Mouse (Mus musculus) myocyte (in vitro differentiated cells): Measurements from ENCODE around the gene Med24.

Experiments
- CEBPB ChIP-seq: IDR thresholded peaks from 2 replicates; pipeline ENCODE4 v1.6.1; 2011; ENCODE audit warnings: mild to moderate bottlenecking, moderate library complexity; ENCODE audit not compliant: poor library complexity, insufficient read depth, severe bottlenecking
- E2F4 ChIP-seq: IDR thresholded peaks from one replicate; pipeline ENCODE4 v1.6.1; 2011; ENCODE audit warnings: mild to moderate bottlenecking, control low read depth, moderate library complexity; ENCODE audit not compliant: insufficient read depth
- MAX ChIP-seq: IDR thresholded peaks from one replicate; pipeline ENCODE4 v1.6.1; 2011; ENCODE audit warnings: low read depth, mild to moderate bottlenecking, control low read depth
- MYOD1 ChIP-seq, 3 experiments: IDR thresholded peaks; one replicate each; pipeline ENCODE4 v1.6.1; 2011; ENCODE audit warnings: control low read depth in 2 of 3, low read depth in 2 of 3, mild to moderate bottlenecking in 2 of 3, moderate library complexity in 1 of 3; ENCODE audit not compliant: insufficient read length in 2 of 3, control insufficient read depth in 1 of 3
- MYOG ChIP-seq, 3 experiments: IDR thresholded peaks; one replicate each; pipeline ENCODE4 v1.6.1; 2011; ENCODE audit warnings: control low read depth in 2 of 3, low read depth in 2 of 3, mild to moderate bottlenecking in 2 of 3; ENCODE audit not compliant: insufficient read length in 2 of 3, control insufficient read depth in 1 of 3, insufficient read depth in 1 of 3
- POLR2A ChIP-seq: IDR thresholded peaks from one replicate; pipeline ENCODE4 v1.6.1; 2011; ENCODE audit warnings: low read depth, mild to moderate bottlenecking, control low read depth, moderate library complexity; ENCODE audit not compliant: insufficient read length
- POLR2AphosphoS2 ChIP-seq: IDR thresholded peaks from one replicate; pipeline ENCODE4 v1.6.1; 2011; ENCODE audit warnings: low read depth, control low read depth; ENCODE audit not compliant: insufficient read length
- REST ChIP-seq: IDR thresholded peaks from one replicate; pipeline ENCODE4 v1.6.1; 2011; ENCODE audit warnings: mild to moderate bottlenecking, control low read depth, moderate library complexity; ENCODE audit not compliant: insufficient read depth, insufficient read length
- SRF ChIP-seq: IDR thresholded peaks from one replicate; pipeline ENCODE4 v1.6.1; 2011; ENCODE audit warnings: low read depth; ENCODE audit not compliant: control insufficient read depth, insufficient read length
- TCF12 ChIP-seq: IDR thresholded peaks from one replicate; pipeline ENCODE4 v1.6.1; 2011; ENCODE audit warnings: mild to moderate bottlenecking, control low read depth; ENCODE audit not compliant: poor library complexity, insufficient read depth, severe bottlenecking
- TCF3 ChIP-seq: IDR thresholded peaks from one replicate; pipeline ENCODE4 v1.6.1; 2011; ENCODE audit warnings: low read depth, control low read depth; ENCODE audit not compliant: insufficient read length
- USF1 ChIP-seq: IDR thresholded peaks from one replicate; pipeline ENCODE4 v1.6.1; 2011; ENCODE audit warnings: low read depth, mild to moderate bottlenecking, control low read depth, moderate library complexity

- TF ChIP-seq POLR2A (no peak), MAX (no peak), TCF12 (no peak), USF1 (no peak), TCF3 (no peak), MYOD1 (IDR thresholded peaks at IDR 0.05; ENCODE audit: control insufficient read depth in 1 of 3, insufficient read length in 2 of 3, low read depth in 2 of 3) (no peak), REST (no peak), E2F4 (no peak), POLR2AphosphoS2 (no peak), MYOG (IDR thresholded peaks at IDR 0.05; ENCODE audit: control insufficient read depth in 1 of 3, insufficient read depth in 1 of 3, insufficient read length in 2 of 3, low read depth in 2 of 3) (no peak), SRF (no peak), CEBPB (no peak)
These were observed 35.5 kb downstream of the Med24 start for GRCm38 (mm10) chr11:98693746-98694145.
